Mouse (Mus musculus): ENCODE results near the gene Ccdc134.

DNA sequence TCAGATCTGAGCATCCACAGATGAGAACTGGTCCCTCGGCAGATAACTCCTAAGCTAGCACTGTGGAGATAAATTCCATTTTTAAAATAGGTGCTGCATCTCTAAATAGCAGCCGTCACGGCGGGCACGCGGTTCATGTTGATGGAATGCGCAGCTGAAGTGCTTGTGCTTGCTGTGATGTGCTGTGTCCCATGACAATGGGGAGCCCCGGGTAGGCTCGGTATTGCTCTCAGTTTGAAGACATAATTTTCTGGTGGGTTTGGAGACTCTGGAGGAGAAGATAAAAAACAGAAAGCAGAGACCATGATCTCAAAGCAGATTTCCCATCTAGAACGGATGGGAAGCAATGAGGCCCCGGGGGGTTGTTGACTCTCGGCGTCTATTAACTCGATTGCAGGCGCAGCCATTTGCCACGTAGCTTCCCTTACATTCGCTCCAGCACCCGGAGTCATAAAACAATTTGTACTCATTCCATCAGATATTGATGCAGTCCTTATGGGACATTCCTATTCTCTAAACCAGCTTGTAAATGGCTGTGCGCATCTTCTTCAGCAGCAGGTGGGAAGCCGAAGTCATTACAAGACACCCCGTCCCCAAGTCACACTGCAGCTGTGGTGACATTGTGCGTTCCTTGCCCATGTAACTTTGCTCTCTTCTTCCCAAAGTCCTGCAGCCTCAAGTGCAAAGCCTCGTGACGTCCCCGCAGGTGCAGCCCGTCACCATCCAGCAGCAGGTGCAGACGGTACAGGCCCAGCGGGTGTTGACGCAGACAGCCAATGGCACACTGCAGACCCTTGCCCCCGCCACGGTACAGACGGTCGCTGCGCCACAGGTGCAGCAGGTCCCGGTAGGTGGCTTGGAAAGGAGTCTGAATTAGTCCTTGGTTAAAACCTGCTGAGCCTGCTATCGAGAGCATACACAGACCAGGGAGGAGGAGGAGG is 43.0 kb downstream of the Ccdc134 start:
- no peak for TF ChIP-seq CTCF (IDR thresholded peaks at IDR 0.05; ENCODE audit: insufficient read depth, low read length)
- no peak for TF ChIP-seq POLR2A (IDR thresholded peaks at IDR 0.05; ENCODE audit: borderline replicate concordance, extremely low read depth, low read depth, low read length)
